In genomic region chr2:18063763-18064251, GRCm38 (mm10) we compare ENCODE assay signal across 8 mouse cellular contexts. TPM values are rescaled to one million over a fixed set of nuclear protein-coding genes. Genes with fewer than 3 reads are reported as not detected.
DNase-seq lines count a peak whose midpoint lies in the region; ATAC-seq and TF ChIP-seq lines count a peak whose summit lies in the region.

No protein-coding gene starts in this region.

- peak overlapping the region; percentile 88 for H3K4me3 ChIP-seq in kidney, adult 2 months (ENCODE audit: insufficient read depth, low read depth, low read length)
- H3K4me3 ChIP-seq in limb, embryonic 15.5 days, result peak overlapping the region; percentile 79
- peak overlapping the region; percentile 80 for H3K4me3 ChIP-seq in midbrain, embryonic 15.5 days
- H3K4me3 ChIP-seq in stomach, embryonic 16.5 days (replicated peaks; ENCODE audit: low read length), result peak overlapping the region; percentile 88

- peak; percentile 86 for DNase-seq in 416B (ENCODE audit: low read depth)
- DNase-seq in ES-CJ7 (ENCODE audit: low read depth, low spot score), result peak; percentile 62
- DNase-seq in cerebellum, postnatal 14 days, result peak; percentile 83 to 88
- peak; percentile 22 to 70 for DNase-seq in gastrocnemius, postnatal 36 days
- peak; percentile 87 for DNase-seq in kidney, adult 2 months

- H3K27me3 ChIP-seq in kidney, adult 2 months (replicated peaks; ENCODE audit: control insufficient read depth, insufficient read depth, low read length), result no peaks in the 10 kb centered on the region
- no peaks in the 10 kb centered on the region for H3K27me3 ChIP-seq in limb, embryonic 15.5 days
- no peaks in the 10 kb centered on the region for H3K27me3 ChIP-seq in midbrain, embryonic 15.5 days (replicated peaks)
- H3K27me3 ChIP-seq in stomach, embryonic 16.5 days (ENCODE audit: control insufficient read depth, insufficient read depth, low read length), result no peaks in the 10 kb centered on the region

- no peaks in the 10 kb centered on the region for H3K9me3 ChIP-seq in limb, embryonic 15.5 days
- H3K9me3 ChIP-seq in midbrain, embryonic 15.5 days, result no peaks in the 10 kb centered on the region
- H3K9me3 ChIP-seq in stomach, embryonic 16.5 days (replicated peaks; ENCODE audit: control insufficient read depth, low read length), result no peaks in the 10 kb centered on the region

- 0 out of 2 replicates have a peak, but pooled peaks have one; percentile 12 for TF ChIP-seq CTCF in kidney, adult 2 months (conservative IDR thresholded peaks at IDR 0.05; ENCODE audit: insufficient read depth, insufficient read length, low read depth, low read length)

- peak; percentile 10; the same call in 1 of the 2 replicates for ATAC-seq in limb, embryonic 15.5 days (ENCODE audit: insufficient number of reproducible peaks, low FRiP score, low TSS enrichment, low read depth)
- ATAC-seq in midbrain, embryonic 15.5 days (replicated peaks), result peak; percentile 65
- ATAC-seq in stomach, embryonic 16.5 days (ENCODE audit: insufficient read depth, low FRiP score), result peak; percentile 54

- 0% methylated on average over 18 of the region's 18 CpGs for WGBS in kidney, adult 2 months
- 0% methylated on average over 18 of the region's 18 CpGs for WGBS in limb, embryonic 15.5 days
- WGBS in midbrain, embryonic 15.5 days, result under 1% methylated on average over 18 of the region's 18 CpGs
- 0% methylated on average over 18 of the region's 18 CpGs for WGBS in stomach, embryonic 16.5 days

- peaks cover 10% of the 10 kb centered on the region; the same call in 1 of the 2 replicates for H3K4me1 ChIP-seq in kidney, adult 2 months (ENCODE audit: control insufficient read depth, insufficient read depth, low read length)
- H3K4me1 ChIP-seq in limb, embryonic 15.5 days, result peaks cover 9% of the 10 kb centered on the region
- H3K4me1 ChIP-seq in midbrain, embryonic 15.5 days, result peaks cover 15% of the 10 kb centered on the region
- H3K4me1 ChIP-seq in stomach, embryonic 16.5 days (ENCODE audit: control insufficient read depth, insufficient read depth, low read length), result peaks cover 11% of the 10 kb centered on the region

- H3K4me2 ChIP-seq in limb, embryonic 15.5 days, result peak overlapping the region; percentile 53
- peak overlapping the region; percentile 80 for H3K4me2 ChIP-seq in midbrain, embryonic 15.5 days
- peak overlapping the region; percentile 72 for H3K4me2 ChIP-seq in stomach, embryonic 16.5 days (ENCODE audit: low read depth, low read length)

- peak overlapping the region; percentile 92 for H3K9ac ChIP-seq in limb, embryonic 15.5 days
- H3K9ac ChIP-seq in midbrain, embryonic 15.5 days, result peak overlapping the region; percentile 90
- H3K9ac ChIP-seq in stomach, embryonic 16.5 days (ENCODE audit: low read length), result peak overlapping the region; percentile 100

- H3K36me3 ChIP-seq in kidney, adult 2 months (ENCODE audit: control insufficient read depth, insufficient read depth, low read length), result no peaks in the 10 kb centered on the region
- H3K36me3 ChIP-seq in limb, embryonic 15.5 days, result 0 out of 2 replicates have a peak, but pooled peaks cover 6% of the 10 kb centered on the region
- no peaks in the 10 kb centered on the region for H3K36me3 ChIP-seq in midbrain, embryonic 15.5 days (replicated peaks)
- no peaks in the 10 kb centered on the region; the same call in 1 of the 2 replicates for H3K36me3 ChIP-seq in stomach, embryonic 16.5 days (ENCODE audit: control insufficient read depth, insufficient read depth, low read length)

- peak overlapping the region; percentile 98 for H3K27ac ChIP-seq in kidney, adult 2 months (ENCODE audit: insufficient read depth, low read depth, low read length)
- peak overlapping the region; percentile 100 for H3K27ac ChIP-seq in limb, embryonic 15.5 days
- peak overlapping the region; percentile 99 for H3K27ac ChIP-seq in midbrain, embryonic 15.5 days
- peak overlapping the region; percentile 99 for H3K27ac ChIP-seq in stomach, embryonic 16.5 days (ENCODE audit: low read length)

- intact Hi-C loops in gastrocnemius, postnatal 36 days (cut with DNase I), result loop anchor here (5.0 kb wide), 1 partner anchor 613 kb away; the partner anchor contains the start of gene Bmi1

- TF ChIP-seq POLR2A in kidney, adult 2 months (IDR thresholded peaks at IDR 0.05; ENCODE audit: low read depth, low read length), result no peak

RNA-seq across cellular contexts. Expression of gene Mllt10, which starts 8.8 kb away (rescaled TPM):
- 10 to 100 TPM; 15.6 to 21.9 TPM for total RNA-seq in gastrocnemius, postnatal 36 days (2021)
- polyA plus RNA-seq in kidney, adult 2 months (2012; rRNA removed), result 29.3 and 32.7 TPM in 2 replicates
- 51.3 and 53.4 TPM in 2 replicates for polyA plus RNA-seq in limb, embryonic 15.5 days (2015; fragmentation: Nextera tagmentation; extraction: Ambion mirVana)
- polyA plus RNA-seq in midbrain, embryonic 15.5 days (2015; fragmentation: Nextera tagmentation; extraction: Ambion mirVana), result 49.9 and 53.1 TPM in 2 replicates
- 39.1 and 50.0 TPM in 2 replicates for polyA plus RNA-seq in stomach, embryonic 16.5 days (2015; fragmentation: Nextera tagmentation; extraction: Ambion mirVana)

RNA-seq across cellular contexts. Expression of gene Skida1, which starts 15.0 kb away (rescaled TPM):
- total RNA-seq in gastrocnemius, postnatal 36 days (2021), result under 1 TPM; 0.18 to 0.25 TPM
- polyA plus RNA-seq in kidney, adult 2 months (2012; rRNA removed), result 2.4 and 3.7 TPM in 2 replicates
- polyA plus RNA-seq in limb, embryonic 15.5 days (2015; fragmentation: Nextera tagmentation; extraction: Ambion mirVana), result 5.1 and 7.6 TPM in 2 replicates
- polyA plus RNA-seq in midbrain, embryonic 15.5 days (2015; fragmentation: Nextera tagmentation; extraction: Ambion mirVana), result 8.1 and 9.0 TPM in 2 replicates
- 3.6 TPM in 2 replicates for polyA plus RNA-seq in stomach, embryonic 16.5 days (2015; fragmentation: Nextera tagmentation; extraction: Ambion mirVana)

RNA-seq across cellular contexts. Expression of gene A930004D18Rik, which starts 26.3 kb away (rescaled TPM):
- total RNA-seq in gastrocnemius, postnatal 36 days (2021), result under 1 TPM; 0.17 to 0.20 TPM
- 1.7 and 2.8 TPM in 2 replicates for polyA plus RNA-seq in kidney, adult 2 months (2012; rRNA removed)
- polyA plus RNA-seq in limb, embryonic 15.5 days (2015; fragmentation: Nextera tagmentation; extraction: Ambion mirVana), result 13.0 and 16.8 TPM in 2 replicates
- 8.1 and 11.8 TPM in 2 replicates for polyA plus RNA-seq in midbrain, embryonic 15.5 days (2015; fragmentation: Nextera tagmentation; extraction: Ambion mirVana)
- polyA plus RNA-seq in stomach, embryonic 16.5 days (2015; fragmentation: Nextera tagmentation; extraction: Ambion mirVana), result 10.5 and 11.1 TPM in 2 replicates

Comparison
In these comparisons a context has a peak if more than half of its experiments do, and no peak if none do; other contexts are left out.
1. Peak in every context shown above with its lines: DNase-seq, ATAC-seq, H3K4me3 ChIP-seq and H3K27ac ChIP-seq.
2. ATAC-seq: peak in every context shown above with its lines; median percentile 65 in midbrain, embryonic 15.5 days; 54 in stomach, embryonic 16.5 days; 10 in limb, embryonic 15.5 days.